Mouse (Mus musculus): ENCODE measurements at regions not wholly inside any gene's neighbourhood (a gene's known extent, or its start where the extent isn't known, plus 50 kb on each side); places are given as distances from the start of the nearest gene placed in this dataset.

DNA sequence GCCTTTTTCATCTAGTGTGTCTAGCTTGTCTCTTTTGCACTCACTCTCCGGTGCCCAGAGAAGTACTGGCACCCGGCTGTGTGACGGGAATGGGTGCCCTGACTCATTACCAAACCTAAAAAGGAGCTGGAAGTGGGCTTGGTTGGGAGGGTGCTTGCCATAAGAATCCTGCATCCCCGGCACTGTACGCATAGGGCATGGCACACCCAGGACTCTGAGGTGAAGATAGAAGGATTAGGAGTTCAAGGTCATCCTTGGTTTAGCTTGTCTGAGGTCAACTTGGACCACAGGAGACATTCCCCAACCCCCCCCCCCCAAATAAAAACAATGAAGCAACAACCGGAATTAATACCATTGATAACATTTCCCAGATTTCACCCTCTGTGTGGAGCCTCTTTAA, 59.5 kb upstream of the Zfp217 start:
- no peak for TF ChIP-seq MAZ (IDR thresholded peaks at IDR 0.05; ENCODE audit: low read depth, low read length)
- TF ChIP-seq GABPA (IDR thresholded peaks at IDR 0.05; ENCODE audit: insufficient replicate concordance, low read depth, low read length), result no peak
- no peak for TF ChIP-seq KAT2A (IDR thresholded peaks at IDR 0.05; ENCODE audit: insufficient replicate concordance, low read length)
- no peak for TF ChIP-seq ZC3H11A (IDR thresholded peaks at IDR 0.05; ENCODE audit: low read depth, low read length)
- TF ChIP-seq UBTF (IDR thresholded peaks at IDR 0.05; ENCODE audit: low read depth, low read length), result no peak
- TF ChIP-seq BHLHE40 (IDR thresholded peaks at IDR 0.05; ENCODE audit: low read depth, low read length), result no peak
- TF ChIP-seq CHD1 (IDR thresholded peaks at IDR 0.05; ENCODE audit: low read depth, low read length), result no peak
- no peak for TF ChIP-seq EP300 (IDR thresholded peaks at IDR 0.05; ENCODE audit: low read length)
- no peak for TF ChIP-seq CTCF (conservative IDR thresholded peaks at IDR 0.05 in 1 of 2, IDR thresholded peaks at IDR 0.05 in 1 of 2; ENCODE audit: low read depth in 2 of 2, low read length in 2 of 2)
- TF ChIP-seq JUND (conservative IDR thresholded peaks at IDR 0.05; ENCODE audit: low read depth, low read length), result no peak
- no peak for TF ChIP-seq ZKSCAN1 (IDR thresholded peaks at IDR 0.05; ENCODE audit: borderline replicate concordance, low read depth, low read length)
- no peak for TF ChIP-seq USF2 (conservative IDR thresholded peaks at IDR 0.05; ENCODE audit: low read depth, low read length)
- no peak for TF ChIP-seq PAX5 (IDR thresholded peaks at IDR 0.05; ENCODE audit: low read length)
- no peak for TF ChIP-seq E2F4 (IDR thresholded peaks at IDR 0.05; ENCODE audit: insufficient replicate concordance, low read depth, low read length)
- TF ChIP-seq RCOR1 (conservative IDR thresholded peaks at IDR 0.05; ENCODE audit: low read depth, low read length), result no peak
- TF ChIP-seq MYC (IDR thresholded peaks at IDR 0.05; ENCODE audit: low read depth, low read length), result no peak
- no peak for TF ChIP-seq MXI1 (IDR thresholded peaks at IDR 0.05; ENCODE audit: low read depth, low read length)
- no peak for TF ChIP-seq CHD2 (IDR thresholded peaks at IDR 0.05; ENCODE audit: low read length)
- Histone ChIP-seq H3K9ac (ENCODE audit: insufficient read depth, low read depth) (no peak overlapping the region), H3K4me1 (ENCODE audit: control insufficient read depth in 1 of 2, insufficient read depth in 2 of 2) (peaks cover 13 to 47% of the 10 kb centered on the region in 2 experiments), H3K27ac (ENCODE audit: insufficient read depth, low read depth) (no peak overlapping the region), H3K79me2 (replicated peaks; ENCODE audit: control insufficient read depth, extremely low read depth, insufficient read depth, poor library complexity, severe bottlenecking) (no peaks in the 10 kb centered on the region), H3K36me3 (replicated peaks in 1 of 2; ENCODE audit: control insufficient read depth in 1 of 2, insufficient read depth in 1 of 2, low read length in 1 of 2) (no peaks in the 10 kb centered on the region), H3K27me3 (replicated peaks) (no peaks in the 10 kb centered on the region), H3K4me2 (ENCODE audit: insufficient read depth, low read depth, poor library complexity, severe bottlenecking) (no peak overlapping the region), H3K4me3 (replicated peaks in 1 of 3; ENCODE audit: low read depth in 2 of 3, low read length in 2 of 3, poor library complexity in 1 of 3) (no peak overlapping the region), H3K9me3 (replicated peaks; ENCODE audit: low read length) (peaks cover 2% of the 10 kb centered on the region)
- dilution Hi-C loops (cut with MboI; ENCODE audit: extremely low pct_ligation_motif_present, extremely low pct_unique_long_range_greater_than_20kb, low sequenced_read_pairs), result no loop called here
- no peak for DNase-seq (ENCODE audit: extremely low read depth)
- in situ Hi-C loops (cut with MboI; ENCODE audit: low pct_ligation_motif_present, low pct_unique_long_range_greater_than_20kb, low sequenced_read_pairs), result no loop called here

DNA sequence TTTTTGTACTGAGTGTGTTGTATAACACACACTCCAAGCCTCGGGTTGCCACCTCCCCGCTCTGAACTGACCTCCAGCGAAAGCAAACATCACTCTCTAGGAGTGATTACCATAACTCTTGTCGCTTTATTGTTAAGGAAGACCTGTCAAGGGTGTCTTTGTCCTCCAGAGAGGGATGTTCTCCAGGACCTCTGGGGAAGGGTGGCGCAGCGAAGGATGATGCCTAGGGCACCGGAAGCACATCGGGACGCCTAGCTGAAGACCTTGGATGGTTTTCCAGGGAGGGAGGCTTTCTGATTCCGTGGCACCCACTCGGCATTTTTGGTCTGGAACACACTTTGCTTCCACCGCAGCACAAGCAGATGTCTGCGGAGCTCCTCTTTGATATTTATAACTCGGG, 59.0 kb upstream of the Zfp217 start:
- H3K9ac ChIP-seq (ENCODE audit: insufficient read depth, low read depth), result no peak overlapping the region
- H3K27me3 ChIP-seq (replicated peaks), result no peaks in the 10 kb centered on the region
- no peak overlapping the region for H3K4me3 ChIP-seq (replicated peaks in 1 of 3; ENCODE audit: low read depth in 2 of 3, low read length in 2 of 3, poor library complexity in 1 of 3)

More for the DNA sequence above, 59.0 kb upstream of the Zfp217 start:
- TF ChIP-seq SIN3A (IDR thresholded peaks at IDR 0.05; ENCODE audit: low read length) (no peak), RCOR1 (conservative IDR thresholded peaks at IDR 0.05; ENCODE audit: low read depth, low read length) (no peak), POLR2A (IDR thresholded peaks at IDR 0.05; ENCODE audit: low read depth, low read length) (no peak), ETS1 (conservative IDR thresholded peaks at IDR 0.05; ENCODE audit: low read depth, low read length) (no peak)
- Histone ChIP-seq H3K27ac (ENCODE audit: insufficient read depth, low read depth) (no peak overlapping the region), H3K36me3 (replicated peaks in 1 of 2; ENCODE audit: control insufficient read depth in 1 of 2, insufficient read depth in 1 of 2, low read length in 1 of 2) (no peaks in the 10 kb centered on the region), H3K4me2 (ENCODE audit: insufficient read depth, low read depth, poor library complexity, severe bottlenecking) (no peak overlapping the region), H3K9me3 (replicated peaks; ENCODE audit: low read length) (peaks cover 2% of the 10 kb centered on the region), H3K4me1 (ENCODE audit: control insufficient read depth in 1 of 2, insufficient read depth in 2 of 2) (peaks cover 14 to 51% of the 10 kb centered on the region in 2 experiments), H3K79me2 (replicated peaks; ENCODE audit: control insufficient read depth, extremely low read depth, insufficient read depth, poor library complexity, severe bottlenecking) (no peaks in the 10 kb centered on the region)
- in situ Hi-C loops (cut with MboI; ENCODE audit: low pct_ligation_motif_present, low pct_unique_long_range_greater_than_20kb, low sequenced_read_pairs), result no loop called here
- DNase-seq (ENCODE audit: extremely low read depth), result no peak
- dilution Hi-C loops (cut with MboI; ENCODE audit: extremely low pct_ligation_motif_present, extremely low pct_unique_long_range_greater_than_20kb, low sequenced_read_pairs), result no loop called here
